Mouse (Mus musculus): ENCODE data around the gene Naa25. TPM values are rescaled to one million over a fixed set of nuclear protein-coding genes. Genes with fewer than 3 reads are reported as not detected.
A peak's percentile ranks its signal among the peaks of the same experiment; 100 is the strongest.
"Not testable (repeated sequence)": the region's sequence is repeated elsewhere in the genome, so short reads cannot be mapped to it uniquely, and the experiment has no call there.

The Naa25 gene
- polyA plus RNA-seq (2016; fragmentation: Nextera tagmentation; extraction: Ambion mirVana) = 59.9 and 61.5 TPM in 2 replicates

GRCm38 (mm10) chr5:121397187-121398145 is at the start of gene Naa25:
Gene Naa25 (plus strand): TSS chr5:121397936.
- H3K4me3 ChIP-seq = peak within 1 kb of the TSS; percentile 89
- H3K4me1 ChIP-seq = peaks cover 27% of the 10 kb centered on the region
- no peaks in the 10 kb centered on the region for H3K27me3 ChIP-seq (ENCODE audit: poor library complexity, severe bottlenecking)
- 11% methylated on average over 53 of the region's 53 CpGs for WGBS
- H3K27ac ChIP-seq = peak within 1 kb of the TSS; percentile 93
- H3K36me3 ChIP-seq (replicated peaks) = peaks cover 27% of the 10 kb centered on the region
- peak; percentile 94 for DNase-seq (ENCODE audit: extremely low spot score, low spot score)
- H3K9me3 ChIP-seq = no peaks in the 10 kb centered on the region; the same call in 1 of the 2 replicates

- Histone ChIP-seq H3K27me3 (ENCODE audit: poor library complexity, severe bottlenecking) (no peaks in the 10 kb centered on the region), H3K9me3 (no peaks in the 10 kb centered on the region), H3K4me3 (no peak overlapping the region), H3K27ac (no peak overlapping the region), H3K4me1 (no peaks in the 10 kb centered on the region), H3K36me3 (replicated peaks) (peaks cover 99% of the 10 kb centered on the region)
- 79% methylated on average over 9 of the region's 9 CpGs for WGBS
- DNase-seq (ENCODE audit: extremely low spot score, low spot score) = no peak
Observed at GRCm38 (mm10) chr5:121359229-121359628, 38.5 kb upstream of the Naa25 start.

- no peaks in the 10 kb centered on the region for H3K27me3 ChIP-seq (ENCODE audit: poor library complexity, severe bottlenecking)
- peaks cover 97% of the 10 kb centered on the region for H3K36me3 ChIP-seq (replicated peaks)
- no peak overlapping the region for H3K27ac ChIP-seq
- H3K9me3 ChIP-seq = no peaks in the 10 kb centered on the region
- no peak overlapping the region for H3K4me3 ChIP-seq
- 87% methylated on average over 5 of the region's 5 CpGs for WGBS
- H3K4me1 ChIP-seq = no peaks in the 10 kb centered on the region
- no peak for DNase-seq (ENCODE audit: extremely low spot score, low spot score)
Observed at GRCm38 (mm10) chr5:121361696-121362095, 36.0 kb upstream of the Naa25 start.

GRCm38 (mm10) chr5:121363441-121363840 is 34.3 kb upstream of the Naa25 start:
- no peaks in the 10 kb centered on the region for H3K4me1 ChIP-seq
- no peaks in the 10 kb centered on the region for H3K9me3 ChIP-seq
- no peak for DNase-seq (ENCODE audit: extremely low spot score, low spot score)
- H3K4me3 ChIP-seq = no peak overlapping the region
- H3K36me3 ChIP-seq (replicated peaks) = peaks cover 97% of the 10 kb centered on the region
- no peak overlapping the region for H3K27ac ChIP-seq
- no peaks in the 10 kb centered on the region for H3K27me3 ChIP-seq (ENCODE audit: poor library complexity, severe bottlenecking)
- WGBS = 93% methylated on average over 7 of the region's 7 CpGs

- WGBS = 90% methylated on average over 16 of the region's 16 CpGs
- H3K36me3 ChIP-seq (replicated peaks) = peaks cover 88% of the 10 kb centered on the region
Observed at GRCm38 (mm10) chr5:121366449-121367225, 31.1 kb upstream of the Naa25 start.

GRCm38 (mm10) chr5:121367255-121367654 is 30.5 kb upstream of the Naa25 start:
- Histone ChIP-seq H3K9me3 (no peaks in the 10 kb centered on the region), H3K4me3 (no peak overlapping the region), H3K27me3 (ENCODE audit: poor library complexity, severe bottlenecking) (no peaks in the 10 kb centered on the region), H3K4me1 (no peaks in the 10 kb centered on the region), H3K36me3 (replicated peaks) (peaks cover 88% of the 10 kb centered on the region), H3K27ac (no peak overlapping the region)
- DNase-seq (ENCODE audit: extremely low spot score, low spot score) = no peak
- 89% methylated on average over 4 of the region's 4 CpGs for WGBS

More at GRCm38 (mm10) chr5:121366449-121367225, 31.1 kb upstream of the Naa25 start:
- Histone ChIP-seq H3K4me1 (no peaks in the 10 kb centered on the region), H3K27ac (no peak overlapping the region), H3K9me3 (no peaks in the 10 kb centered on the region), H3K27me3 (ENCODE audit: poor library complexity, severe bottlenecking) (no peaks in the 10 kb centered on the region), H3K4me3 (no peak overlapping the region)
- DNase-seq (ENCODE audit: extremely low spot score, low spot score) = no peak

GRCm38 (mm10) chr5:121371712-121372111 is 26.0 kb upstream of the Naa25 start:
- WGBS = 91% methylated on average over 6 of the region's 6 CpGs
- no peak overlapping the region for H3K4me3 ChIP-seq
- H3K4me1 ChIP-seq = no peaks in the 10 kb centered on the region
- no peaks in the 10 kb centered on the region for H3K27me3 ChIP-seq (ENCODE audit: poor library complexity, severe bottlenecking)
- H3K36me3 ChIP-seq (replicated peaks) = peaks cover 87% of the 10 kb centered on the region
- no peak overlapping the region for H3K27ac ChIP-seq
- no peaks in the 10 kb centered on the region for H3K9me3 ChIP-seq
- DNase-seq (ENCODE audit: extremely low spot score, low spot score) = no peak

- Histone ChIP-seq H3K4me3 (no peak overlapping the region), H3K27me3 (ENCODE audit: poor library complexity, severe bottlenecking) (no peaks in the 10 kb centered on the region), H3K27ac (no peak overlapping the region), H3K36me3 (replicated peaks) (peaks cover 89% of the 10 kb centered on the region), H3K9me3 (no peaks in the 10 kb centered on the region), H3K4me1 (no peaks in the 10 kb centered on the region)
- WGBS = 92% methylated on average over 3 of the region's 3 CpGs
- DNase-seq (ENCODE audit: extremely low spot score, low spot score) = no peak
Observed at GRCm38 (mm10) chr5:121374790-121375189, 22.9 kb upstream of the Naa25 start.

GRCm38 (mm10) chr5:121376972-121377371 is 20.8 kb upstream of the Naa25 start:
- peaks cover 94% of the 10 kb centered on the region for H3K36me3 ChIP-seq (replicated peaks)
- whole genome bisulfite sequencing = 78% methylated on average over 5 of the region's 5 CpGs
- not testable (repeated sequence) for H3K4me1 ChIP-seq; DNase-seq (ENCODE audit: extremely low spot score, low spot score); H3K4me3 ChIP-seq; H3K9me3 ChIP-seq; H3K27ac ChIP-seq; H3K27me3 ChIP-seq (ENCODE audit: poor library complexity, severe bottlenecking)

- 0 out of 2 replicates have a peak, but pooled peaks cover under 1% of the 10 kb centered on the region for H3K4me1 ChIP-seq
- peaks cover 8% of the 10 kb centered on the region; the same call in 1 of the 2 replicates for H3K9me3 ChIP-seq
- H3K36me3 ChIP-seq (replicated peaks) = peaks cover 86% of the 10 kb centered on the region
- H3K4me3 ChIP-seq = no peak overlapping the region
- no peak for DNase-seq (ENCODE audit: extremely low spot score, low spot score)
- WGBS = 91% methylated on average over 13 of the region's 13 CpGs
- no peak overlapping the region for H3K27ac ChIP-seq
- no peaks in the 10 kb centered on the region for H3K27me3 ChIP-seq (ENCODE audit: poor library complexity, severe bottlenecking)
Observed at GRCm38 (mm10) chr5:121378678-121379256, 19.0 kb upstream of the Naa25 start.

GRCm38 (mm10) chr5:121380692-121381091 is 17.0 kb upstream of the Naa25 start:
- DNase-seq (ENCODE audit: extremely low spot score, low spot score) = no peak
- 90% methylated on average over 2 of the region's 2 CpGs for WGBS
- 0 out of 2 replicates have a peak, but pooled peaks cover under 1% of the 10 kb centered on the region for H3K27me3 ChIP-seq (ENCODE audit: poor library complexity, severe bottlenecking)
- no peak overlapping the region for H3K4me3 ChIP-seq
- no peak overlapping the region for H3K27ac ChIP-seq
- peaks cover 17% of the 10 kb centered on the region for H3K4me1 ChIP-seq
- peaks cover 70% of the 10 kb centered on the region for H3K36me3 ChIP-seq (replicated peaks)
- peaks cover 8% of the 10 kb centered on the region; the same call in 1 of the 2 replicates for H3K9me3 ChIP-seq

Data from forebrain, embryonic 10.5 days (tissue).